Mouse (Mus musculus) myocyte (in vitro differentiated cells): ENCODE measurements around the gene Olfr1150-ps1.

Source experiments
- CEBPB ChIP-seq: IDR thresholded peaks from 2 replicates; pipeline ENCODE4 v1.6.1; 2011; ENCODE audit warnings: mild to moderate bottlenecking, moderate library complexity; ENCODE audit not compliant: poor library complexity, insufficient read depth, severe bottlenecking
- E2F4 ChIP-seq: IDR thresholded peaks from one replicate; pipeline ENCODE4 v1.6.1; 2011; ENCODE audit warnings: mild to moderate bottlenecking, control low read depth, moderate library complexity; ENCODE audit not compliant: insufficient read depth
- MAX ChIP-seq: IDR thresholded peaks from one replicate; pipeline ENCODE4 v1.6.1; 2011; ENCODE audit warnings: low read depth, mild to moderate bottlenecking, control low read depth
- MYOD1 ChIP-seq, 3 experiments: IDR thresholded peaks; one replicate each; pipeline ENCODE4 v1.6.1; 2011; ENCODE audit warnings: control low read depth in 2 of 3, low read depth in 2 of 3, mild to moderate bottlenecking in 2 of 3, moderate library complexity in 1 of 3; ENCODE audit not compliant: insufficient read length in 2 of 3, control insufficient read depth in 1 of 3
- MYOG ChIP-seq, 3 experiments: IDR thresholded peaks; one replicate each; pipeline ENCODE4 v1.6.1; 2011; ENCODE audit warnings: control low read depth in 2 of 3, low read depth in 2 of 3, mild to moderate bottlenecking in 2 of 3; ENCODE audit not compliant: insufficient read length in 2 of 3, control insufficient read depth in 1 of 3, insufficient read depth in 1 of 3
- POLR2A ChIP-seq: IDR thresholded peaks from one replicate; pipeline ENCODE4 v1.6.1; 2011; ENCODE audit warnings: low read depth, mild to moderate bottlenecking, control low read depth, moderate library complexity; ENCODE audit not compliant: insufficient read length
- POLR2AphosphoS2 ChIP-seq: IDR thresholded peaks from one replicate; pipeline ENCODE4 v1.6.1; 2011; ENCODE audit warnings: low read depth, control low read depth; ENCODE audit not compliant: insufficient read length
- REST ChIP-seq: IDR thresholded peaks from one replicate; pipeline ENCODE4 v1.6.1; 2011; ENCODE audit warnings: mild to moderate bottlenecking, control low read depth, moderate library complexity; ENCODE audit not compliant: insufficient read depth, insufficient read length
- SRF ChIP-seq: IDR thresholded peaks from one replicate; pipeline ENCODE4 v1.6.1; 2011; ENCODE audit warnings: low read depth; ENCODE audit not compliant: control insufficient read depth, insufficient read length
- TCF12 ChIP-seq: IDR thresholded peaks from one replicate; pipeline ENCODE4 v1.6.1; 2011; ENCODE audit warnings: mild to moderate bottlenecking, control low read depth; ENCODE audit not compliant: poor library complexity, insufficient read depth, severe bottlenecking
- TCF3 ChIP-seq: IDR thresholded peaks from one replicate; pipeline ENCODE4 v1.6.1; 2011; ENCODE audit warnings: low read depth, control low read depth; ENCODE audit not compliant: insufficient read length
- USF1 ChIP-seq: IDR thresholded peaks from one replicate; pipeline ENCODE4 v1.6.1; 2011; ENCODE audit warnings: low read depth, mild to moderate bottlenecking, control low read depth, moderate library complexity

DNA sequence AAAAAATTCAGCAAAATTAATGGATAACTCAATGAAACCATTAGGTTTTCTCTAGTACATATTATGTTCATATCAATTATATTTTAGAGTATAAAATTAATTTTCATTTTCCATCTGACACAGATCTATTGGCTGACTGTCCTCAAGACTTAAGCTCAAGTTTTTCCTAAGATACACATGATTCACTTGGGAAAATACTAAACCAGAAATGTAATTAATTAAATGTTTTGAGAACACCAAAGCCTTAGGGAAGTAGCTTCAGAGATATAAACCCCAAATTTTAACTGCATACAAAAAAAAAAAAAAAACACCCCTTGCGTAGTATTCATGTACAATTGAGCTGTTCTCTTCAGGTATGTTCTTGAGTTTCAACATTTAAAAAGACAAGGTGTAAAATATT, 11.8 kb downstream of the Olfr1150-ps1 start, which contains the start of gene Olfr1151:
- TF ChIP-seq POLR2A (no peak), E2F4 (no peak), MYOG (IDR thresholded peaks at IDR 0.05; ENCODE audit: control insufficient read depth in 1 of 3, insufficient read depth in 1 of 3, insufficient read length in 2 of 3, low read depth in 2 of 3) (no peak), MYOD1 (IDR thresholded peaks at IDR 0.05; ENCODE audit: control insufficient read depth in 1 of 3, insufficient read length in 2 of 3, low read depth in 2 of 3) (no peak), USF1 (no peak), TCF12 (no peak), TCF3 (no peak), POLR2AphosphoS2 (no peak), REST (no peak), CEBPB (no peak), MAX (no peak), SRF (no peak)
